Mouse (Mus musculus): Measurements from ENCODE around the gene Gramd1b. TPM values are rescaled to one million over a fixed set of nuclear protein-coding genes. Genes with fewer than 3 reads are reported as not detected.

Gramd1b gene
- polyA plus RNA-seq, 1 experiment from 2014 or later, result 2.9 TPM

GRCm38 (mm10) chr9:40339578-40339977 lies 191.6 kb downstream of the Gramd1b start:
- Histone ChIP-seq H3K4me1 (ENCODE audit: control insufficient read depth, insufficient read depth, low read length) (no peaks in the 10 kb centered on the region), H3K27ac (replicated peaks; ENCODE audit: low read depth, low read length) (no peak overlapping the region), H3K4me2 (ENCODE audit: low read depth, low read length) (no peak overlapping the region), H3K9me3 (replicated peaks; ENCODE audit: control insufficient read depth, low read length) (no peaks in the 10 kb centered on the region), H3K4me3 (ENCODE audit: low read depth, low read length) (no peak overlapping the region), H3K36me3 (replicated peaks; ENCODE audit: control insufficient read depth, insufficient read depth, low read depth, low read length) (no peaks in the 10 kb centered on the region), H3K9ac (replicated peaks; ENCODE audit: low read length) (no peak overlapping the region), H3K27me3 (ENCODE audit: control insufficient read depth, insufficient read depth, low read length) (no peaks in the 10 kb centered on the region)
- 67% methylated on average over 9 of the region's 9 CpGs for WGBS
- DNase-seq (ENCODE audit: low spot score) (no peak), ATAC-seq (replicated peaks; ENCODE audit: insufficient number of reproducible peaks, low FRiP score, low TSS enrichment, low read depth) (no peak)

- Histone ChIP-seq H3K4me2 (ENCODE audit: low read depth, low read length) (no peak overlapping the region), H3K27ac (replicated peaks; ENCODE audit: low read depth, low read length) (no peak overlapping the region), H3K9me3 (replicated peaks; ENCODE audit: control insufficient read depth, low read length) (no peaks in the 10 kb centered on the region), H3K27me3 (ENCODE audit: control insufficient read depth, insufficient read depth, low read length) (no peaks in the 10 kb centered on the region), H3K4me3 (ENCODE audit: low read depth, low read length) (no peak overlapping the region), H3K9ac (replicated peaks; ENCODE audit: low read length) (no peak overlapping the region), H3K4me1 (ENCODE audit: control insufficient read depth, insufficient read depth, low read length) (no peaks in the 10 kb centered on the region), H3K36me3 (replicated peaks; ENCODE audit: control insufficient read depth, insufficient read depth, low read depth, low read length) (no peaks in the 10 kb centered on the region)
- 81% methylated on average over 4 of the region's 4 CpGs for WGBS
- DNase-seq (ENCODE audit: low spot score), result no peak
- ATAC-seq (replicated peaks; ENCODE audit: insufficient number of reproducible peaks, low FRiP score, low TSS enrichment, low read depth), result no peak
These were observed 193.9 kb downstream of the Gramd1b start for GRCm38 (mm10) chr9:40337131-40337820.

GRCm38 (mm10) chr9:40336701-40337100 lies 194.5 kb downstream of the Gramd1b start:
- DNase-seq (ENCODE audit: low spot score) (no peak), ATAC-seq (replicated peaks; ENCODE audit: insufficient number of reproducible peaks, low FRiP score, low TSS enrichment, low read depth) (no peak)
- H3K36me3 ChIP-seq (replicated peaks; ENCODE audit: control insufficient read depth, insufficient read depth, low read depth, low read length), result no peaks in the 10 kb centered on the region

GRCm38 (mm10) chr9:40334617-40335016 lies 196.6 kb downstream of the Gramd1b start:
- WGBS, result 67% methylated on average over 2 of the region's 2 CpGs
- Histone ChIP-seq H3K4me1 (ENCODE audit: control insufficient read depth, insufficient read depth, low read length) (no peaks in the 10 kb centered on the region), H3K4me2 (ENCODE audit: low read depth, low read length) (no peak overlapping the region), H3K27me3 (ENCODE audit: control insufficient read depth, insufficient read depth, low read length) (no peaks in the 10 kb centered on the region), H3K9me3 (replicated peaks; ENCODE audit: control insufficient read depth, low read length) (no peaks in the 10 kb centered on the region), H3K36me3 (replicated peaks; ENCODE audit: control insufficient read depth, insufficient read depth, low read depth, low read length) (no peaks in the 10 kb centered on the region), H3K9ac (replicated peaks; ENCODE audit: low read length) (no peak overlapping the region), H3K27ac (replicated peaks; ENCODE audit: low read depth, low read length) (no peak overlapping the region), H3K4me3 (ENCODE audit: low read depth, low read length) (no peak overlapping the region)
- ATAC-seq (replicated peaks; ENCODE audit: insufficient number of reproducible peaks, low FRiP score, low TSS enrichment, low read depth) (no peak), DNase-seq (ENCODE audit: low spot score) (no peak)

More at GRCm38 (mm10) chr9:40336701-40337100, 194.5 kb downstream of the Gramd1b start:
- Histone ChIP-seq H3K4me1 (ENCODE audit: control insufficient read depth, insufficient read depth, low read length) (no peaks in the 10 kb centered on the region), H3K9me3 (replicated peaks; ENCODE audit: control insufficient read depth, low read length) (no peaks in the 10 kb centered on the region), H3K27ac (replicated peaks; ENCODE audit: low read depth, low read length) (no peak overlapping the region), H3K4me3 (ENCODE audit: low read depth, low read length) (no peak overlapping the region), H3K9ac (replicated peaks; ENCODE audit: low read length) (no peak overlapping the region), H3K27me3 (ENCODE audit: control insufficient read depth, insufficient read depth, low read length) (no peaks in the 10 kb centered on the region), H3K4me2 (ENCODE audit: low read depth, low read length) (no peak overlapping the region)
- 79% methylated on average over 5 of the region's 5 CpGs for WGBS

- Histone ChIP-seq H3K4me2 (ENCODE audit: low read depth, low read length) (no peak overlapping the region), H3K9ac (replicated peaks; ENCODE audit: low read length) (no peak overlapping the region), H3K27ac (replicated peaks; ENCODE audit: low read depth, low read length) (no peak overlapping the region), H3K36me3 (replicated peaks; ENCODE audit: control insufficient read depth, insufficient read depth, low read depth, low read length) (no peaks in the 10 kb centered on the region), H3K9me3 (replicated peaks; ENCODE audit: control insufficient read depth, low read length) (no peaks in the 10 kb centered on the region), H3K27me3 (ENCODE audit: control insufficient read depth, insufficient read depth, low read length) (no peaks in the 10 kb centered on the region), H3K4me3 (ENCODE audit: low read depth, low read length) (no peak overlapping the region), H3K4me1 (ENCODE audit: control insufficient read depth, insufficient read depth, low read length) (no peaks in the 10 kb centered on the region)
- DNase-seq (ENCODE audit: low spot score) (peak; percentile 71), ATAC-seq (replicated peaks; ENCODE audit: insufficient number of reproducible peaks, low FRiP score, low TSS enrichment, low read depth) (no peak)
- 64% methylated on average over 9 of the region's 9 CpGs for WGBS
These were observed 197.4 kb downstream of the Gramd1b start for GRCm38 (mm10) chr9:40333649-40334396.

DNA sequence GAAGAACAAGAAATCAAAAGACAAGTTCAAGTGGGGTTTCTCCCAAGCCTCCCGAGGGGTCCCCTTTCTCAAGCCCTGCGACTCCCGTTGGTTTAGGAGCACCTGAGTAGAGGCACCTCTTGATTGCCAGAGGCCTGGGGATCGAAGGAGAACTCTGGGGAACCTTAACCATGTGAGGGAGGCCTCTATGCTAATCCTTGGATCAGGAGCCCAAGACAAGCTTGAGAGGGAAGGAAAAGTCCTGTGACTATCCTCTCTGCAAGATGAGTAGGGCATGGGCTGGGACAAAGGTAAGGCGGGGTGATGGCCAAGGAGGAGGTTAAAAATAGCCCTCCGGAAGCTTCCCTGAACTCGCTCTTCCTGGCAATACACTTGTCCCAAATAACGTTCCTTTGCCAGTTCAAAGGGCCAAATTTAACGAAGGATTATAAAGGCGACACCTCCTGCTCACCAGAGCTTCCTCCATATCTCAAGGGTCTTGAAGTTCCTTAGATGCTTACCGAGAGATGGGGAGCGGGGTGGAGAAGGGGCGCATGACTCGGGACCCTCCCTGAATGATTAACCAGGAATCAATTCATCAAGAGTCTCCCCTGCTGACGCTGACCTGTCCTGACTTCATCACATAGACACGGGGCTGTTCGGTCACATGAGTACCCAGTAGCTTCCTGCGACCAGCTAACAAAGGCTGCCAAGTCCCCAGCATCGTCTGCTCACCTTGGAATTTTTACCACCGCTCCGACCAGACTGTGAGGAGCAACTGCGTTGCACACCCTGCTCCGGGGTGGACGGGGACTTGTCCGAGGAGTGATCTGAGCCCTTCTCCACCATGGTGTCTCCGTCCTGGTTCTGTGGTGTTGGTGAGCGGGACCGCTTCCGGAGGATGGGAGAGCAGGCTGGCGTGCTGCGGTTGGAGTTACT lies 198.2 kb downstream of the Gramd1b start:
- Histone ChIP-seq H3K4me1 (ENCODE audit: control insufficient read depth, insufficient read depth, low read length) (no peaks in the 10 kb centered on the region), H3K36me3 (replicated peaks; ENCODE audit: control insufficient read depth, insufficient read depth, low read depth, low read length) (no peaks in the 10 kb centered on the region), H3K27me3 (ENCODE audit: control insufficient read depth, insufficient read depth, low read length) (no peaks in the 10 kb centered on the region), H3K9me3 (replicated peaks; ENCODE audit: control insufficient read depth, low read length) (no peaks in the 10 kb centered on the region), H3K9ac (replicated peaks; ENCODE audit: low read length) (no peak overlapping the region), H3K4me2 (ENCODE audit: low read depth, low read length) (no peak overlapping the region), H3K27ac (replicated peaks; ENCODE audit: low read depth, low read length) (no peak overlapping the region), H3K4me3 (ENCODE audit: low read depth, low read length) (no peak overlapping the region)
- no peak for DNase-seq (ENCODE audit: low spot score)
- no peak for ATAC-seq (replicated peaks; ENCODE audit: insufficient number of reproducible peaks, low FRiP score, low TSS enrichment, low read depth)
- WGBS, result 86% methylated on average over 31 of the region's 31 CpGs

GRCm38 (mm10) chr9:40332326-40332725 lies 198.9 kb downstream of the Gramd1b start:
- Histone ChIP-seq H3K4me1 (ENCODE audit: control insufficient read depth, insufficient read depth, low read length) (no peaks in the 10 kb centered on the region), H3K27ac (replicated peaks; ENCODE audit: low read depth, low read length) (no peak overlapping the region), H3K4me3 (ENCODE audit: low read depth, low read length) (no peak overlapping the region), H3K9ac (replicated peaks; ENCODE audit: low read length) (no peak overlapping the region), H3K36me3 (replicated peaks; ENCODE audit: control insufficient read depth, insufficient read depth, low read depth, low read length) (no peaks in the 10 kb centered on the region), H3K4me2 (ENCODE audit: low read depth, low read length) (no peak overlapping the region), H3K27me3 (ENCODE audit: control insufficient read depth, insufficient read depth, low read length) (no peaks in the 10 kb centered on the region), H3K9me3 (replicated peaks; ENCODE audit: control insufficient read depth, low read length) (no peaks in the 10 kb centered on the region)
- DNase-seq (ENCODE audit: low spot score), result no peak
- ATAC-seq (replicated peaks; ENCODE audit: insufficient number of reproducible peaks, low FRiP score, low TSS enrichment, low read depth), result no peak
- WGBS, result 74% methylated on average over 4 of the region's 4 CpGs

Data from embryonic facial prominence, embryonic 11.5 days (tissue).